Mouse (Mus musculus) embryonic facial prominence, embryonic 13.5 days (tissue): ENCODE measurements at regions not wholly inside any gene's neighbourhood (a gene's known extent, or its start where the extent isn't known, plus 50 kb on each side); places are given as distances from the start of the nearest gene placed in this dataset.
"Not testable (repeated sequence)": the region's sequence is repeated elsewhere in the genome, so short reads cannot be mapped to it uniquely, and the experiment has no call there.

Experiments used
- ATAC-seq: fragments of 200-750 bp; cut with Nextera tagmentation; 2 replicates; pipeline ENCODE4 v1.8.0; 2017; ENCODE audit warnings: low read depth; ENCODE audit not compliant: insufficient number of reproducible peaks, insufficient read depth, low FRiP score, low TSS enrichment
- H3K27ac ChIP-seq: fragments of 300-500 bp; sonication (generic); 2 replicates; pipeline ENCODE4 v1.5.1; 2015; ENCODE audit warnings: moderate library complexity, mild to moderate bottlenecking, inconsistent platforms
- H3K27me3 ChIP-seq: fragments of 300-500 bp; sonication (generic); 2 replicates; pipeline ENCODE4 v1.6.1; 2015; ENCODE audit warnings: mild to moderate bottlenecking, inconsistent platforms
- H3K36me3 ChIP-seq: fragments of 300-500 bp; sonication (generic); 2 replicates; pipeline ENCODE4 v1.6.1; 2015; ENCODE audit warnings: mild to moderate bottlenecking, inconsistent platforms
- H3K4me1 ChIP-seq: fragments of 300-500 bp; sonication (generic); 2 replicates; pipeline ENCODE4 v1.6.1; 2015; ENCODE audit warnings: inconsistent platforms
- H3K4me2 ChIP-seq: fragments of 300-500 bp; sonication (generic); 2 replicates; pipeline ENCODE4 v1.6.1; 2015; ENCODE audit warnings: moderate library complexity, mild to moderate bottlenecking, inconsistent platforms
- H3K4me3 ChIP-seq: fragments of 300-500 bp; sonication (generic); 2 replicates; pipeline ENCODE4 v1.5.1; 2015; ENCODE audit warnings: mild to moderate bottlenecking, inconsistent platforms
- H3K9ac ChIP-seq: fragments of 300-500 bp; sonication (generic); 2 replicates; pipeline ENCODE4 v1.6.1; 2015; ENCODE audit warnings: mild to moderate bottlenecking, inconsistent platforms
- H3K9me3 ChIP-seq: fragments of 300-500 bp; sonication (generic); 2 replicates; pipeline ENCODE4 v1.6.1; 2016; ENCODE audit warnings: inconsistent platforms
- WGBS: fragments of 180-500 bp; shearing (Covaris S2); methylation state at CpG from one replicate; pipeline ENCODE4 v1.1.7; 2015; ENCODE audit warnings: mixed read lengths; 5-methylcytosine and 5-hydroxymethylcytosine counted together

GRCm38 (mm10) chr5:134046086-134046485, 53.4 kb upstream of the Castor2 start:
- no peak overlapping the region for H3K9ac ChIP-seq
- WGBS = 40% methylated on average over 6 of the region's 6 CpGs

GRCm38 (mm10) chr5:134042938-134043337, 56.6 kb upstream of the Castor2 start:
- H3K36me3 ChIP-seq, ATAC-seq, H3K9me3 ChIP-seq, H3K9ac ChIP-seq, H3K27me3 ChIP-seq, H3K4me3 ChIP-seq, H3K4me2 ChIP-seq, H3K4me1 ChIP-seq: not testable (repeated sequence)
- WGBS = 53% methylated on average over 2 of the region's 2 CpGs
- peak overlapping the region; percentile 39; the same call in 1 of the 2 replicates for H3K27ac ChIP-seq

More at GRCm38 (mm10) chr5:134046086-134046485, 53.4 kb upstream of the Castor2 start:
- H3K9me3 ChIP-seq = no peaks in the 10 kb centered on the region
- no peak for ATAC-seq
- H3K27me3 ChIP-seq = no peaks in the 10 kb centered on the region
- no peak overlapping the region for H3K4me2 ChIP-seq
- no peak overlapping the region for H3K4me3 ChIP-seq
- peaks cover 5% of the 10 kb centered on the region; the same call in 1 of the 2 replicates for H3K4me1 ChIP-seq
- no peak overlapping the region for H3K27ac ChIP-seq
- H3K36me3 ChIP-seq = no peaks in the 10 kb centered on the region

DNA sequence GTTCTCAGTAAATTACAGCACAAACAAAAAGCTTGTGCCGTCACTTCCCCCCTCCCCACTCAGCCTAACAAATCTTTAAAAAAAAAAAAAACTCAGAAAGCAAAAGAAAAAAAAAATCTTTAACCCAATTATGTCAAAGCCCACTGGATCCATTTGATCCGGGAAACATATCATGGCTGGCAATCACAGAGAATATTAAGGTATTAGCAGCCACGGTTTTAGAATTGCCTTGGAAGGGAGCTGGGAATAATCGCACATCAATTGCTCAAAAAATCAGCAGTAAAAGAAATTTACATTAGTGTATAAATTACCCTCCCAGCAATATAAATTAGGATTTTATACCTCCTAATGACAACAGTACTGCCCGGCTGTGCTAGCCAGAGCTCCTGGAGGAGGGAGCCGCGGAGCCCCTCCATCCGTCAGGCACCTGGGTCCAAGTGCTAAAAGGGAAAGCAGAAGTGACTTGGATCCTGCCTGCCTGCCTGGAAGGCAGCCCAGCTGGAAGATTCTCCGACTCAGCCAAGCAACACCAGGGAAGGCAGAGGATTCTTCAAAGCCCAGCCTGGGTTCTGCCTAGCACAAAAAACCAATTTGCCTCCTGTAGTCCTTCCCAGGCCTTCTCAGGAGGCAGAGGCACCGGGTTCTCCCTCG, 72.1 kb upstream of the Castor2 start:
- Histone ChIP-seq H3K4me3 (no peak overlapping the region), H3K36me3 (no peaks in the 10 kb centered on the region), H3K4me2 (no peak overlapping the region; the same call in 1 of the 2 replicates), H3K27me3 (no peaks in the 10 kb centered on the region), H3K4me1 (peaks cover 6% of the 10 kb centered on the region; the same call in 1 of the 2 replicates), H3K9me3 (no peaks in the 10 kb centered on the region), H3K27ac (no peak overlapping the region), H3K9ac (no peak overlapping the region)
- 37% methylated on average over 11 of the region's 11 CpGs for WGBS
- ATAC-seq = no peak

GRCm38 (mm10) chr5:134019651-134020432, 79.7 kb upstream of the Castor2 start:
- H3K4me3 ChIP-seq = no peak overlapping the region
- H3K9me3 ChIP-seq = no peaks in the 10 kb centered on the region
- no peaks in the 10 kb centered on the region for H3K36me3 ChIP-seq
- H3K27ac ChIP-seq = no peak overlapping the region
- H3K4me2 ChIP-seq = no peak overlapping the region
- H3K27me3 ChIP-seq = no peaks in the 10 kb centered on the region
- no peak for ATAC-seq
- 54% methylated on average over 13 of the region's 13 CpGs for WGBS
- H3K9ac ChIP-seq = no peak overlapping the region
- H3K4me1 ChIP-seq = peaks cover 9% of the 10 kb centered on the region

- H3K4me2 ChIP-seq = peak overlapping the region; percentile 40
- WGBS = 18% methylated on average over 13 of the region's 13 CpGs
- no peaks in the 10 kb centered on the region for H3K36me3 ChIP-seq
- peak overlapping the region; percentile 86 for H3K27ac ChIP-seq
- no peak overlapping the region for H3K4me3 ChIP-seq
- peak; percentile 85 for ATAC-seq
- H3K4me1 ChIP-seq = peaks cover 41% of the 10 kb centered on the region
- no peaks in the 10 kb centered on the region for H3K27me3 ChIP-seq
- H3K9ac ChIP-seq = 0 out of 2 replicates have a peak overlapping the region, but pooled peaks have one; percentile 2
- H3K9me3 ChIP-seq = no peaks in the 10 kb centered on the region
Observed at GRCm38 (mm10) chr5:134014257-134015163, 85.0 kb upstream of the Castor2 start.

GRCm38 (mm10) chr5:134013206-134013605, 86.3 kb upstream of the Castor2 start:
- ATAC-seq = no peak
- Histone ChIP-seq H3K4me3 (no peak overlapping the region), H3K4me2 (no peak overlapping the region), H3K9ac (no peak overlapping the region), H3K4me1 (peaks cover 50% of the 10 kb centered on the region), H3K9me3 (no peaks in the 10 kb centered on the region), H3K36me3 (no peaks in the 10 kb centered on the region), H3K27ac (peak overlapping the region; percentile 86), H3K27me3 (no peaks in the 10 kb centered on the region)
- 75% methylated on average over 8 of the region's 8 CpGs for WGBS

DNA sequence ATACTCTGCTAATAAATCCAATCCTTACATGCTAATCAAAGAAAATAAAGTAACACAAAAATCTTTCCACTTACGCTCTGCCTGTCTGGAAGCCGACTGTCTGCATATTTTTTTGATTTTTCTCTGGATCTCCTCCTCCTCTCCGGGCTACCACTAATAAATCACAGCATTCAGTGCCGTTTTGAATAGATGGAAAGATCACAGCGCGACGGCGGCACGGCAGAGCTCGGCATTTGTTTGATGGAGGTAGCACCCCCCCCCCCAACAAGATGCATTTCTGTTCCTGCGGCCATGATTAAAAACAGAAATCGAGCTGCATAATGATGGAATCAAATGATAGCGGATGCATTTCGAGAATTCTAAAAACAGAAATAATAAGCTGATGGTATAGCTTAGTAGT, 89.7 kb upstream of the Castor2 start:
- H3K4me1 ChIP-seq = peaks cover 45% of the 10 kb centered on the region
- no peaks in the 10 kb centered on the region for H3K27me3 ChIP-seq
- H3K4me2 ChIP-seq = peak overlapping the region; percentile 37
- no peak overlapping the region for H3K4me3 ChIP-seq
- no peak for ATAC-seq
- WGBS = 35% methylated on average over 14 of the region's 14 CpGs
- H3K9ac ChIP-seq = no peak overlapping the region
- H3K27ac ChIP-seq = peak overlapping the region; percentile 82
- H3K9me3 ChIP-seq = no peaks in the 10 kb centered on the region
- H3K36me3 ChIP-seq = no peaks in the 10 kb centered on the region

DNA sequence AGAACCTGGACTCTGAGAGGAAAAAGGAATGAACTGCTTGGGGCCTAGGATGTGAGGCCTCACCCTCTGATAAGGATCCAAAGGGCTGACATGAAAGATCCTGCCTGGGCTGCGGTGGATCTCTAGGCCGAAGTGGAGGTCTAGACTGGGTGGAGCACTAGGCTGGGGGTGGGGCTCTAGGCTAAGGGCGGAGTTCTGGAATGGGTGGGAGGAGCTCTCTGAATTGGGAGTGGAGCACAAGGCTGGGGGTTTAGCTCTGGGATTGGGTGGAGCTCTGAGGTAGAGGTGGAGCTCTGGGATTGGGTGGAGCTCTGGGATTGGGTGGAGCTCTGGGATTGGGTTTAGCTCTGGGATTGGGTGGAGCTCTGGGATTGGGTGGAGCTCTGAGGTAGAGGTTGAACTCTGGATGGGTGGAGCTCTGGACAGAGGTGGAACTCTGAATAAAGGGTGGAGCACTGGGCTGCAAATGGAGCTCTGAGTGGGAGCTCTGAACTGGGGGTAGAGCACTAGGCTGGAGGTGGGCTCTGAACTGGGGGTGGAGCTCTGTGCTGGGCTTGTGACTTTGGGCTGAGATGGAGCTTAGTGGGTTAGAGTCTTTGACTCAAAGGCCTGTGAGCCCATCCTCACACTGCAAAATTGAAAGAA, 92.3 kb upstream of the Castor2 start:
- peak; percentile 57; the same call in 1 of the 2 replicates for ATAC-seq
- Histone ChIP-seq H3K4me2 (no peak overlapping the region), H3K36me3 (no peaks in the 10 kb centered on the region), H3K27me3 (no peaks in the 10 kb centered on the region), H3K4me1 (peaks cover 26% of the 10 kb centered on the region), H3K9me3 (no peaks in the 10 kb centered on the region; the same call in 1 of the 2 replicates), H3K4me3 (no peak overlapping the region), H3K9ac (no peak overlapping the region), H3K27ac (no peak overlapping the region)
- WGBS = 21% methylated on average over 3 of the region's 3 CpGs

DNA sequence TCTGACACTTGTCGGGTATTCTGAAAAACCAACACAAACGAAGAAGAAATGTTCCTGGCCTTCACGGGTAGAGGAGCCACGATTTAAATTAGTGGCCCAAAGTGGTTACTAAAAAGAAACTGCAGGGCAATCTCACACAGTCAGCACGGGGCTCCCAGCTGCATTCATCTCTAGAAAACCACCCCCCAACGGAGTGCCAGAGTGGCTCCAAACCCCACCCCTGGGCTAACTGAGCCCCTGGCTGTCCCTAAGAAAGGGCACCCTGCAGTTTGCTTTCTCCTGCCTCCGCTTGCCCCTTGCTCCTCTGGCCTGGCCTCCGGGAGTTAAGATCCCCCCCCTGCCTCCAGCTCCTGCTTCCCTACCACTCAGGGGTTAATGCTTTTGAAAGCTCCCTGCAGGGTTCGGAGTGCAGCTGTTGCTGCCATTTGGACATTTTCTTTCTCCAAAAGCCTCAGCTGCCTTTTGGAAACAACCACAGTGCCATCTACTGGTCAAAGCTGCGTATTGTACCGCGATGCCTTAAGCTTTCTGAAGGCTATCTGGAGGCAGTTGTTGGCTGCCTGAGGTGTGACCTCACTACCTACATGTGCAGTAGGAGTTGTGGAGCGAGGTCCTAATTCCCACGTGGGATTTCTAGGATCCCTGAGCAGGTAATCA, 92.9 kb upstream of the Castor2 start:
- peak overlapping the region; percentile 25; the same call in 1 of the 2 replicates for H3K4me3 ChIP-seq
- H3K9ac ChIP-seq = 0 out of 2 replicates have a peak overlapping the region, but pooled peaks have one; percentile 46
- H3K4me2 ChIP-seq = peak overlapping the region; percentile 59
- no peak overlapping the region; the same call in 1 of the 2 replicates for H3K27ac ChIP-seq
- WGBS = 4% methylated on average over 14 of the region's 14 CpGs
- H3K36me3 ChIP-seq = no peaks in the 10 kb centered on the region
- H3K4me1 ChIP-seq = peaks cover 26% of the 10 kb centered on the region
- H3K27me3 ChIP-seq = no peaks in the 10 kb centered on the region
- peak; percentile 50 for ATAC-seq
- H3K9me3 ChIP-seq = no peaks in the 10 kb centered on the region; the same call in 1 of the 2 replicates

- Histone ChIP-seq H3K4me3 (no peak overlapping the region), H3K9ac (no peak overlapping the region), H3K9me3 (no peaks in the 10 kb centered on the region; the same call in 1 of the 2 replicates), H3K4me1 (peaks cover 26% of the 10 kb centered on the region), H3K27ac (no peak overlapping the region), H3K36me3 (no peaks in the 10 kb centered on the region), H3K27me3 (no peaks in the 10 kb centered on the region), H3K4me2 (no peak overlapping the region)
- WGBS = 54% methylated on average over 3 of the region's 3 CpGs
- ATAC-seq = no peak
Observed at GRCm38 (mm10) chr5:134006001-134006400, 93.5 kb upstream of the Castor2 start.
